Mouse (Mus musculus) kidney, adult 2 months (tissue): ENCODE measurements at regions not wholly inside any gene's neighbourhood (a gene's known extent, or its start where the extent isn't known, plus 50 kb on each side); places are given as distances from the start of the nearest gene placed in this dataset.
A peak's percentile ranks its signal among the peaks of the same experiment; 100 is the strongest.

Experiments
- DNase-seq: peaks from one replicate; pipeline ENCODE4 v3.0.0; 2021
- H3K27ac ChIP-seq: fragments of 200-500 bp; 2 replicates; pipeline ENCODE4 v1.5.1; 2012; ENCODE audit warnings: low read depth, low read length, control low read depth, inconsistent platforms; ENCODE audit not compliant: insufficient read depth
- H3K27me3 ChIP-seq: fragments of 200-500 bp; replicated peaks from 2 replicates; pipeline ENCODE4 v1.6.1; 2012; ENCODE audit warnings: mild to moderate bottlenecking, moderate library complexity, low read length, inconsistent platforms; ENCODE audit not compliant: control insufficient read depth, insufficient read depth
- H3K36me3 ChIP-seq: fragments of 200-500 bp; 2 replicates; pipeline ENCODE4 v1.6.1; 2012; ENCODE audit warnings: mild to moderate bottlenecking, moderate library complexity, low read length, inconsistent platforms; ENCODE audit not compliant: control insufficient read depth, insufficient read depth
- H3K4me1 ChIP-seq: fragments of 200-500 bp; 2 replicates; pipeline ENCODE4 v1.6.1; 2011; ENCODE audit warnings: low read length; ENCODE audit not compliant: control insufficient read depth, insufficient read depth
- H3K4me3 ChIP-seq: fragments of 200-500 bp; 2 replicates; pipeline ENCODE4 v1.5.1; 2011; ENCODE audit warnings: mild to moderate bottlenecking, low read depth, low read length, control low read depth; ENCODE audit not compliant: insufficient read depth
- CTCF ChIP-seq: fragments of 200-500 bp; conservative IDR thresholded peaks from 2 replicates; pipeline ENCODE4 v1.5.1; 2011; ENCODE audit warnings: low read depth, mild to moderate bottlenecking, control low read depth, low read length, moderate library complexity, mixed read lengths; ENCODE audit not compliant: insufficient read depth, insufficient read length
- POLR2A ChIP-seq: fragments of 200-500 bp; IDR thresholded peaks from one replicate; pipeline ENCODE4 v1.6.1; 2011; ENCODE audit warnings: low read depth, low read length, control low read depth
- WGBS: fragments of 180-500 bp; shearing (Covaris S2); methylation state at CpG from one replicate; pipeline ENCODE4 v1.1.7; 2018; 5-methylcytosine and 5-hydroxymethylcytosine counted together

DNA sequence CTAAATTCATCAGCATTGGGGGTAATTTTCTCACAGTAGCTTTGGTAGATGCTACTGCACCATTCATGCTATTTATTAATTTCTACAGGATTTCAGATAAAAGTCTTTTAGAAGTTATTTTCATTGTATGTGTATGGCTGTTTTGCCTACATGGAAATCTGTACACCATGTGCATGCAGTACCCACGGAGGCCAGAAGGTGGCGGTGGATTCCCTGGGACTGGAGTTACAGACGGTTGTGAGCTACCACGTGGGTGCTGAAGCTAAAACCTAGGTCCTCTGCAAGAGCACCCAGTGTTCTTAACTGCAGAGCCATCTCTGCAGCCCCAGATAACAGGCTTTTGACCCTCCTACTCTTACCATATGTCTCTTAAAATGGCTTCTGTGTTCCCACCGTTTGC, 176.7 kb upstream of the Fam19a5 start:
- Histone ChIP-seq H3K4me1 (no peaks in the 10 kb centered on the region), H3K4me3 (no peak overlapping the region), H3K36me3 (no peaks in the 10 kb centered on the region), H3K27me3 (no peaks in the 10 kb centered on the region), H3K27ac (no peak overlapping the region)
- TF ChIP-seq CTCF = peak; percentile 37
- TF ChIP-seq POLR2A = no peak
- WGBS = 48% methylated on average over 5 of the region's 5 CpGs
- no peak for DNase-seq

DNA sequence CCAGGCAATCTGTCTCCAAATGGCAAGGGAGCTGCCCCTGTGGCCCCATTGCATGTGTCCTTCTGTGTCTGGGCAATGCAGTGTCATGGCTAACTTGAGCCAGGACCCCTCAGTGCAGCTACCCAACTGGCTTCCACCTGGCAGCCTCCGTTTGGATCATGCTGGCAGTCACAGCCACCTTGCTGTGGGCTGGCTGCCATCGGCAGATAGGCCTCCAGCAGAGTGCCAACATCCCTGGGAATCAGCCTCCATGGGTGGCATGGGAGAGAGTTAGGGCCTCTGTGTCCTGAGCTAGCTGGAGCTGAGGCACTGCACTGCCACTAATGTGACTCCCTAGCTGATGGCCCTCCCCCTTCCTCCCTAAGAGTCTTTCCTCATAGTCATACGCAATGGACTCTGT, 174.7 kb upstream of the Fam19a5 start:
- no peak for DNase-seq
- Histone ChIP-seq H3K4me3 (no peak overlapping the region), H3K27me3 (no peaks in the 10 kb centered on the region), H3K4me1 (no peaks in the 10 kb centered on the region), H3K27ac (no peak overlapping the region), H3K36me3 (no peaks in the 10 kb centered on the region)
- 87% methylated on average over 3 of the region's 3 CpGs for WGBS
- TF ChIP-seq CTCF = no peak
- TF ChIP-seq POLR2A = no peak

DNA sequence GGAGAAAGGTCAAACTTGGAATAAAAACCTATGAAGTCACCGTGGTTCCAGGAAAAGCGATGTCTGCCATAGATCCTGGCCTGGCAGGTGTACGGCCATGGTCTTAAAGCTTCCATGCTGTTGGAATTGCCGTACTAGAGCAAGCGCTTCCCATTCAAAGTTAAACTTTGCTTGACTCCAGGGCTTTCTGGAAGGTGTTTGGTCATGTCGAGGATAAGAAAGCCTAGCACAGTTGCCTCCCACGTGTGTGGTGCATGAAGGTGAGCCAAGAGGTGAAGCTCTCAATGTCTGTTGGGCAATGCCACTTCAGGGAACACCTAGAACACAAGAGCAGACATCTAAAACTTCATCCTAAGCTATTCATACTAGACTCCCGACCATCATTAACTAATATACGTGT, 174.3 kb upstream of the Fam19a5 start:
- WGBS = 87% methylated on average over 9 of the region's 9 CpGs
- no peak for DNase-seq
- TF ChIP-seq CTCF = no peak
- no peak for TF ChIP-seq POLR2A
- H3K36me3 ChIP-seq = no peaks in the 10 kb centered on the region
- H3K4me3 ChIP-seq = no peak overlapping the region
- no peaks in the 10 kb centered on the region for H3K4me1 ChIP-seq
- no peaks in the 10 kb centered on the region for H3K27me3 ChIP-seq
- no peak overlapping the region for H3K27ac ChIP-seq

DNA sequence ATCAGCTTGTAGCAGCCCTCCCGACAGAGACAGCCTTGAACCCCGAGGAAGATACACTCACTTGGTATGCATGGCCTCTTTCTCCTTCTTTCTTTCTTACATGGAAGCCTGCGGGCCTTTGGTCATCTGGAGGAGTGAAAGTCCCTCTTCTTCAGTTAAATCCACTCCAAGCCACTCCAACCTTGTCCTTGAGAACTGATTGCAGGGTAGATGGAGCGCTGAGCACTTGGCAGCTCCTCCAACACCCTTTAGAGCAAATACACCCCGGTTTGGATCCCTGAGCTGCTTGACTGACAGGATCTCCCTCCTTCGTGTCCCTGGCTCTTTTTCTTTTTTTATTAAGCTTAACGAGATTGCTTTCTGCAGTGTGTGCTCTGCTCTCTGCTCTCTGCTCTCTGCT, 173.3 kb upstream of the Fam19a5 start:
- Histone ChIP-seq H3K4me1 (no peaks in the 10 kb centered on the region), H3K27me3 (no peaks in the 10 kb centered on the region), H3K27ac (no peak overlapping the region), H3K36me3 (no peaks in the 10 kb centered on the region), H3K4me3 (no peak overlapping the region)
- no peak for TF ChIP-seq POLR2A
- no peak for TF ChIP-seq CTCF
- DNase-seq = no peak
- WGBS = 69% methylated on average over 7 of the region's 7 CpGs

DNA sequence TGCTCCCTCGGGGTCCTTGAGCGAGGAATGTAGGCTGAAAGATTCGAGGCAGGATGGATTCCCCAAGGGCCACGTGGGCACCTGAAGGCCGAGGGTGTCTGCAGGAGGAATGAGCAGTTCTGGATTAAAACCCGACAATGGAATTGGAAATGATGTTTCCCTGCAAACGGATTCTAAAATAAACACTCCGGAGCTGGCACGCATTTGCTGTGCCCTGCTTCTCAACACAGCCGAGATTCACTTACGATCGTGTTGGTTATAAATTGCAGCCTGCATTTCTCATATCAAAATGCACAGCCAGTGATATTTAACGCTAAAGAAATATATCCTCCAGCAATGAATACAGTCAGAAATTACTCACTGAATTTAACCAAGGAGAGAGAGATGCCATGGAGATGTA, 169.4 kb upstream of the Fam19a5 start:
- no peak for DNase-seq
- 51% methylated on average over 13 of the region's 13 CpGs for WGBS
- Histone ChIP-seq H3K4me1 (no peaks in the 10 kb centered on the region), H3K4me3 (no peak overlapping the region), H3K36me3 (no peaks in the 10 kb centered on the region), H3K27me3 (no peaks in the 10 kb centered on the region), H3K27ac (no peak overlapping the region)
- TF ChIP-seq POLR2A (no peak), CTCF (no peak)

DNA sequence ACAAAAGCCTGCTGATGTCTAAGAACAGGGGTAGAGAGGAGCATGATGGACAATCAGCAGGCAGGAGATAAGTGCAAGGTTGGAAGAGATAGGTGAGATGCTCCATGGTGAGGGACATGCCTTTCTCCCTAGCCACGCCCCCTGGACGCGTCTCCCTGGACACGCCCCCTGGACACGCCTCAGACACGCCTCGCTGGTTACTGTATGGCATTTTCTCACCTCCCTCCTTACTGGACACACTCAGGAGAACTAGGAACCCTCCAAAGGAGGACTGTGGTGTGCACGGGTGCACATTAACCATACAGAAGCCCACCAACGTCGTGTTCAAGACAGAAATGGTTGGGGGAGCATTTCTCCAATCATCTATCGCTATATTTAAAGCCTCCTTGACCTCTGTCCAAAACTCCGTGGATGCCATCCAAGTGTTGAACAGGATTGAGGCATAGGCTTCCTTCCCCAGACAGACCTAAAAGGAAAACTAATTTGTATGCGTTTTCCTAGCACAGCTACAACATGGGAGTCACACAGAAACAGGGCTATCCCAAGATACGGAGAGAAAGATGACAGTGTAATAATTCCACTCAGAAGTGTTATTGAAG, 168.4 kb upstream of the Fam19a5 start:
- Histone ChIP-seq H3K27me3 (no peaks in the 10 kb centered on the region), H3K27ac (no peak overlapping the region), H3K4me1 (no peaks in the 10 kb centered on the region), H3K36me3 (no peaks in the 10 kb centered on the region), H3K4me3 (no peak overlapping the region)
- 63% methylated on average over 14 of the region's 14 CpGs for WGBS
- TF ChIP-seq POLR2A (no peak), CTCF (no peak)
- DNase-seq = no peak

DNA sequence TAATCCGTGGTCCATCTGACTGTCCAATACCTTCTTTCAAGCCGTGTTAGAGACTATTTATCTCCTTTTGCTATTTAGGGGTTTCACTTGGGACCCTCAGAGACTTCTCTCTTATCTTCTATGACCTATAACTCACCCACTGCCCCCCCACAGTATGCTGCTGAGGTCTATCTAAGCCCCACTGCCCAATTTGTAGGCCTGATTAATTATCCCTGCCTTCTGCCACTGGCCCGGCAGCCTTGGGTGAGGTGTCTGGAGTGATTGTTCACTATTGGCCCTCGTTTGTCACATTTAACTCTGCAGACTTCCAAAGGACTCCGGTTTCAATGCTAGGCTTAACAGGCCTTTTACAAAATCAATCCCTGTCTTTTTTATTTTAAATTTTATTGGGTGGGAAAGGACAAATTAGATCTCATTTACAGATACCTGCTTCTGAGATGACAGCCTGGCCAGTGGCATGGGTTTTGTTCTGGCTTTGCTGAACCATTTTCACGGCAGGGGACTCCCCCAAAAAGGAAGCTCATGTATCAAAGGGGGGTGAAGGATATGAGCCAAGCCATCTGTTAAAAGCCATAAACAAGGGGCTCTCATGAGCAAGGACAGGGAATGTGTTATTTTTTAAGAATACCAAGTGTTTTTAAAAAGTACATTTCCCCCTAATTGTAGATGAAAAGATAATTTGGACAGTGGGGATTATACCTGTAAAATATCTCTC, 160.4 kb upstream of the Fam19a5 start:
- H3K4me3 ChIP-seq = no peak overlapping the region
- H3K27ac ChIP-seq = no peak overlapping the region
- H3K27me3 ChIP-seq = no peaks in the 10 kb centered on the region
- H3K36me3 ChIP-seq = no peaks in the 10 kb centered on the region
- WGBS = 25% methylated on average over 6 of the region's 6 CpGs
- TF ChIP-seq POLR2A (no peak), CTCF (no peak)
- H3K4me1 ChIP-seq = no peaks in the 10 kb centered on the region
- no peak for DNase-seq
